Mouse (Mus musculus): ENCODE data around the gene Zbtb7a. TPM values are rescaled to one million over a fixed set of nuclear protein-coding genes. Genes with fewer than 3 reads are reported as not detected.
A peak's percentile ranks its signal among the peaks of the same experiment; 100 is the strongest.
"Not testable (repeated sequence)": the region's sequence is repeated elsewhere in the genome, so short reads cannot be mapped to it uniquely, and the experiment has no call there.

Gene Zbtb7a
- polyA plus RNA-seq, 1 experiment from 2014 or later: 47.6 TPM

- Histone ChIP-seq H3K36me3 (replicated peaks) (peaks cover 11% of the 10 kb centered on the region), H3K4me1 (replicated peaks) (peaks cover 61% of the 10 kb centered on the region), H3K9ac (peak overlapping the region; percentile 31; the same call in 1 of the 2 replicates), H3K4me2 (peak overlapping the region; percentile 57), H3K9me3 (replicated peaks) (no peaks in the 10 kb centered on the region), H3K27me3 (no peaks in the 10 kb centered on the region), H3K4me3 (replicated peaks) (peak overlapping the region; percentile 23; the same call in 1 of the 2 replicates), H3K27ac (replicated peaks) (peak overlapping the region; percentile 77)
- 2% methylated on average over 21 of the region's 21 CpGs for WGBS (ENCODE audit: insufficient replicate concordance)
- ATAC-seq (ENCODE audit: insufficient read depth): no peak
Measured at GRCm38 (mm10) chr10:81173132-81173531, 38.1 kb downstream of the Zbtb7a start.

GRCm38 (mm10) chr10:81174617-81175344 is 39.8 kb downstream of the Zbtb7a start:
- Histone ChIP-seq H3K27me3 (no peaks in the 10 kb centered on the region), H3K9me3 (replicated peaks) (no peaks in the 10 kb centered on the region), H3K27ac (replicated peaks) (peak overlapping the region; percentile 89), H3K36me3 (replicated peaks) (peaks cover 27% of the 10 kb centered on the region), H3K4me3 (replicated peaks) (peak overlapping the region; percentile 35), H3K4me2 (peak overlapping the region; percentile 86), H3K4me1 (replicated peaks) (peaks cover 63% of the 10 kb centered on the region), H3K9ac (peak overlapping the region; percentile 49; the same call in 1 of the 2 replicates)
- 0 out of 2 replicates have a peak, but pooled peaks have one; percentile 16 for ATAC-seq (ENCODE audit: insufficient read depth)
- 11% methylated on average over 29 of the region's 29 CpGs for WGBS (ENCODE audit: insufficient replicate concordance)

- H3K27me3 ChIP-seq; ATAC-seq (ENCODE audit: insufficient read depth); H3K9me3 ChIP-seq (replicated peaks): not testable (repeated sequence)
- Histone ChIP-seq H3K4me1 (replicated peaks) (peaks cover 67% of the 10 kb centered on the region), H3K36me3 (replicated peaks) (peaks cover 33% of the 10 kb centered on the region), H3K27ac (replicated peaks) (peak overlapping the region; percentile 89), H3K4me2 (peak overlapping the region; percentile 86), H3K9ac (peak overlapping the region; percentile 49; the same call in 1 of the 2 replicates), H3K4me3 (replicated peaks) (peak overlapping the region; percentile 35)
- WGBS (ENCODE audit: insufficient replicate concordance): 9% methylated on average over 4 of the region's 4 CpGs
Measured at GRCm38 (mm10) chr10:81175345-81175701, 40.3 kb downstream of the Zbtb7a start.

- H3K36me3 ChIP-seq (replicated peaks): peaks cover 39% of the 10 kb centered on the region
- peaks cover 72% of the 10 kb centered on the region for H3K4me1 ChIP-seq (replicated peaks)
- H3K4me2 ChIP-seq: peak overlapping the region; percentile 86
- no peaks in the 10 kb centered on the region for H3K9me3 ChIP-seq (replicated peaks)
- no peak; the same call in 1 of the 2 replicates for ATAC-seq (ENCODE audit: insufficient read depth)
- no peaks in the 10 kb centered on the region for H3K27me3 ChIP-seq
- peak overlapping the region; percentile 96 for H3K9ac ChIP-seq
- WGBS (ENCODE audit: insufficient replicate concordance): 12% methylated on average over 13 of the region's 13 CpGs
- peak overlapping the region; percentile 90 for H3K4me3 ChIP-seq (replicated peaks)
- peak overlapping the region; percentile 89 for H3K27ac ChIP-seq (replicated peaks)
Measured at GRCm38 (mm10) chr10:81175936-81176465, 41.0 kb downstream of the Zbtb7a start.

- Histone ChIP-seq H3K9me3 (replicated peaks) (no peaks in the 10 kb centered on the region), H3K27ac (replicated peaks) (peak within 1 kb of the TSS; percentile 89), H3K4me3 (replicated peaks) (peak within 1 kb of the TSS; percentile 90), H3K9ac (peak within 1 kb of the TSS; percentile 96), H3K4me2 (peak within 1 kb of the TSS; percentile 86), H3K36me3 (replicated peaks) (peaks cover 46% of the 10 kb centered on the region), H3K4me1 (replicated peaks) (peaks cover 77% of the 10 kb centered on the region), H3K27me3 (no peaks in the 10 kb centered on the region)
- ATAC-seq (ENCODE audit: insufficient read depth): peak; percentile 70
- WGBS (ENCODE audit: insufficient replicate concordance): under 1% methylated on average over 77 of the region's 77 CpGs
Measured at GRCm38 (mm10) chr10:81176466-81177271, 41.6 kb downstream of the Zbtb7a start, which contains the start of gene Eef2. TSS of gene Eef2 (plus strand) at chr10:81176631.

GRCm38 (mm10) chr10:81177491-81177925 is 42.5 kb downstream of the Zbtb7a start:
- H3K27ac ChIP-seq (replicated peaks): peak overlapping the region; percentile 89
- H3K9me3 ChIP-seq (replicated peaks): no peaks in the 10 kb centered on the region
- peak overlapping the region; percentile 96 for H3K9ac ChIP-seq
- H3K4me1 ChIP-seq (replicated peaks): peaks cover 85% of the 10 kb centered on the region
- peaks cover 54% of the 10 kb centered on the region for H3K36me3 ChIP-seq (replicated peaks)
- H3K27me3 ChIP-seq: no peaks in the 10 kb centered on the region
- peak overlapping the region; percentile 90 for H3K4me3 ChIP-seq (replicated peaks)
- no peak for ATAC-seq (ENCODE audit: insufficient read depth)
- peak overlapping the region; percentile 86 for H3K4me2 ChIP-seq
- 5% methylated on average over 16 of the region's 16 CpGs for WGBS (ENCODE audit: insufficient replicate concordance)

GRCm38 (mm10) chr10:81177958-81178712 is 43.1 kb downstream of the Zbtb7a start:
- no peaks in the 10 kb centered on the region for H3K9me3 ChIP-seq (replicated peaks)
- H3K9ac ChIP-seq: peak overlapping the region; percentile 96
- peak overlapping the region; percentile 89 for H3K27ac ChIP-seq (replicated peaks)
- H3K4me2 ChIP-seq: peak overlapping the region; percentile 86
- no peaks in the 10 kb centered on the region for H3K27me3 ChIP-seq
- H3K4me1 ChIP-seq (replicated peaks): peaks cover 83% of the 10 kb centered on the region
- ATAC-seq (ENCODE audit: insufficient read depth): no peak
- peak overlapping the region; percentile 90 for H3K4me3 ChIP-seq (replicated peaks)
- H3K36me3 ChIP-seq (replicated peaks): peaks cover 55% of the 10 kb centered on the region
- 49% methylated on average over 14 of the region's 14 CpGs for WGBS (ENCODE audit: insufficient replicate concordance)

GRCm38 (mm10) chr10:81178927-81179326 is 43.9 kb downstream of the Zbtb7a start:
- peak overlapping the region; percentile 90; the same call in 1 of the 2 replicates for H3K4me3 ChIP-seq (replicated peaks)
- H3K36me3 ChIP-seq (replicated peaks): peaks cover 57% of the 10 kb centered on the region
- peaks cover 81% of the 10 kb centered on the region for H3K4me1 ChIP-seq (replicated peaks)
- WGBS (ENCODE audit: insufficient replicate concordance): 91% methylated on average over 11 of the region's 11 CpGs
- H3K9ac ChIP-seq: no peak overlapping the region
- ATAC-seq (ENCODE audit: insufficient read depth): no peak
- no peaks in the 10 kb centered on the region for H3K27me3 ChIP-seq
- 0 out of 2 replicates have a peak overlapping the region, but pooled peaks have one; percentile 89 for H3K27ac ChIP-seq (replicated peaks)
- H3K4me2 ChIP-seq: peak overlapping the region; percentile 86
- H3K9me3 ChIP-seq (replicated peaks): no peaks in the 10 kb centered on the region

- no peaks in the 10 kb centered on the region for H3K27me3 ChIP-seq
- no peak overlapping the region for H3K4me3 ChIP-seq (replicated peaks)
- no peak overlapping the region for H3K4me2 ChIP-seq
- H3K9me3 ChIP-seq (replicated peaks): no peaks in the 10 kb centered on the region
- WGBS (ENCODE audit: insufficient replicate concordance): 85% methylated on average over 32 of the region's 32 CpGs
- H3K4me1 ChIP-seq (replicated peaks): peaks cover 81% of the 10 kb centered on the region
- H3K36me3 ChIP-seq (replicated peaks): peaks cover 63% of the 10 kb centered on the region
- peak overlapping the region; percentile 29; the same call in 1 of the 2 replicates for H3K27ac ChIP-seq (replicated peaks)
- no peak overlapping the region for H3K9ac ChIP-seq
- no peak for ATAC-seq (ENCODE audit: insufficient read depth)
Measured at GRCm38 (mm10) chr10:81179451-81180342, 44.7 kb downstream of the Zbtb7a start.

Data from liver, embryonic 15.5 days (tissue).